Mouse (Mus musculus): ENCODE data around the gene Mtf2. TPM values are rescaled to one million over a fixed set of nuclear protein-coding genes. Genes with fewer than 3 reads are reported as not detected.
"Not testable (repeated sequence)": the region's sequence is repeated elsewhere in the genome, so short reads cannot be mapped to it uniquely, and the experiment has no call there.

Mtf2 gene
- 10 to 100 TPM; 32.2 to 39.2 TPM for total RNA-seq (2021)
- long read RNA-seq, experiment 1, full-length matches to known transcripts, result 5 of 14 reads
- long read RNA-seq, experiment 1, partial matches to known transcripts, result 0 of 14 reads
- long read RNA-seq, experiment 1, other reads (novel, unspliced or antisense), result 9 of 14 reads
- long read RNA-seq, experiment 2, full-length matches to known transcripts, result 7 of 16 reads
- long read RNA-seq, experiment 2, partial matches to known transcripts, result 0 of 16 reads
- long read RNA-seq, experiment 2, other reads (novel, unspliced or antisense), result 9 of 16 reads

DNA sequence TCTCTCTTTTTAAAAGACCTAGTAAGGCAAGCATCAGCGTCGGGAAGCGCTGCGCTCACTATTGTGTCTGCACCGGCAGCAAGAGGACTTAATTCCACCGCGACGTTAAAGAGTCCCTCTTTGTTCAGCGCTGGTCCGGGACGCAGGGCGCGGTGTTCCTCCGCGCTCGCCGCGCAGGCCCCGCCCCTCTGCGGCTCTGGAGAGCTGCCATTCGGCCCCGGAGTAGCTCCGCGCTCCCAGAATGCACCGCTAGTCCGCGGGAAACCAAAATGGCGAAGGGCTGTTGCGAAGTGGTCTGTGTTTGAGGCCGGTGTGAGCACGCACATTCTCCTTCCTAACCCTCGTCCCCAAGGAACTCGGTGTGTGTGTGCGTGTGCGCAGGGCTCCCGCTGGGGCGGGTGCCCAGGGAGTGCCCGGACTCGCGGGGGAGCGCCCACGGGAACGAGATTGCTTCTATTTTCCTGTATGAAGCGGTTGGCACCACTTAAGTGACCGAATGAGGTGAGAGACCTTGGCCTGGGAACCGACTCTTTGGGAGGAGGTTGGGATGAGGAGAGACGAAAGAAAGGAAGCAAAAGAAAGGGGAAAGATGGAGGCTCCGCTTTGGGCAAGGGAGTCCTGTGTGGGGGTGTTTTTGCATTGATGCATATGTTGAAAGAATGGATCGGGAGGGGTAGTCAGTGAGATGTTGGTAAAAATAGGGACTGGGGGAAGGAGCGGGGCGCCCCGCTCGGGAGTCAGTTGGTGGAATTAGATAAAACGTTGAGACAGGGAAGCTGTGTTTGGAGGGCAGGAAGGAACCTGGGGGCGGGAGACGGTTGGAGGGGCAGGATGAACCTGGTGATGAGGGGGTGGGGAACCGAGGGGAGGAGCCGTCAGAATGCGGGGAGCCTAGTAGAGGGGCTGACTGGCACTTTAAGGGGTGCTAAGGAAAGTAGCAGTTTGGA is at the start of gene Mtf2:
Mtf2 (plus strand) TSS at position 210 of the 947 bp plus-strand sequence.
- DNase-seq (ENCODE audit: low spot score in 2 of 2), result peak; percentile 92 to 97

DNA sequence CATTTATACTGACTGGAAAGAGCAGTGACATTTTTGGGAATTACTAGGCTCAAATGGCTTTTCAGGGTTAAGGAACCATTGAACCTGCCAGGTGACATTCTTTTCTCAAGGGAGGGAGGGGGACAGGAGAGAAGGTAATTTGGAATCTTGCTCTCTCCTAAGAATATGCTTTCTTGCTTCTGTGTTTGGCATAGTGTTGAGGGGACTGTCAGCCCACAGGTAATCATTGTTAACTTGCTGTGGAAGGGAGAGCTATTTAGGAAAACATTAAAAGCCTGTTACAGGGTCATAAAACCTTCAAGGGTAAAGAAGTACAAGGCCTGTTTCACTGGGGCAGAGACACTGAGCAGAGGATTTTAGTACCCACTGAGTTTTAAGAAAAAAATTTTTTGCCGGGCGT is 48.2 kb upstream of the Mtf2 start:
- DNase-seq (ENCODE audit: low spot score in 2 of 2), result no peak

GRCm38 (mm10) chr5:108019367-108019766 is 46.1 kb upstream of the Mtf2 start:
- no peak for DNase-seq (ENCODE audit: low spot score in 2 of 2)

- DNase-seq (ENCODE audit: low spot score in 2 of 2), result no peak
Measured at GRCm38 (mm10) chr5:108021346-108021745, 44.1 kb upstream of the Mtf2 start.

DNA sequence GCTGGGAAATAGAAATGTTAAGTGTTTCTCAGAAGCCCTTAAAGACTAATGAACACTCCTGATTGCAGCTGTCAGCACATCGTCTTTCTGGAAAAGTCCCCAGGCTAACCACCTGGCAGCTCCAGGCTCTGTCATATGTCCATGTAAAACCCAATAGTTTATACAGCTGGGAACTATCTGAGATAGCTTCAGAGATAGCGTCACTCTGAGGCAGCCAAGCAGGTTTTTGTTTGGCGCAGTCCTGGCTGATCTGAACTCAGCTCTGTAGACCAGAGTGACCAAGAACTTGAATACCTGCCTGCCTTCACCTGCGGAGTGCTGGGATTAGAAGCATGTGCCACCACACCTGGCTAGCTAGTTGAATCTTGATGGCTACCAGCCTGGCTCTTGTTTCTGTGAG is 37.2 kb upstream of the Mtf2 start:
- no peak for DNase-seq (ENCODE audit: low spot score in 2 of 2)

GRCm38 (mm10) chr5:108028797-108029536 is 36.5 kb upstream of the Mtf2 start:
- not testable (repeated sequence) for DNase-seq (ENCODE audit: low spot score in 2 of 2)

DNA sequence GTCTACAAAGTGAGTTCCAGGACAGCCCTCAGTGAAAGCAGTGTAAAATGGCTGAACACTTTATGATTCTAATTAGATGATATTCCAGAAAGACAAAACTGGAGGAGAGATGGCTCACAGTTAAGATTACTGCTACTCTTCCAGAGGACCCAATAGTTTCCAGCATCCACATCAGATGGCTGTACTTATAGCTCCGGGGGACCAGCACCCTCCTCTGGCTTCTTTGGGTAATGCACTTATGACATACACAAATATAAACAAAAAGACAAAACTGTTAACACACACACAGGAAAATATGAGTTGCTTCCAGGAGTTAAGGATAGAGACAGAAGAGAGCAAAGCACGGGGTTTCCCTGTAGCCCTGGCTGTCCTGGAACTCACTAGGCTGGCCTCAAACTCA is 35.5 kb upstream of the Mtf2 start:
- no peak for DNase-seq (ENCODE audit: low spot score in 2 of 2)

GRCm38 (mm10) chr5:108031267-108031666 is 34.2 kb upstream of the Mtf2 start:
- no peak for DNase-seq (ENCODE audit: low spot score in 2 of 2)

GRCm38 (mm10) chr5:108034194-108034593 is 31.3 kb upstream of the Mtf2 start:
- DNase-seq (ENCODE audit: low spot score in 2 of 2), result no peak

GRCm38 (mm10) chr5:108035523-108035922 is 30.0 kb upstream of the Mtf2 start:
- no peak for DNase-seq (ENCODE audit: low spot score in 2 of 2)

DNA sequence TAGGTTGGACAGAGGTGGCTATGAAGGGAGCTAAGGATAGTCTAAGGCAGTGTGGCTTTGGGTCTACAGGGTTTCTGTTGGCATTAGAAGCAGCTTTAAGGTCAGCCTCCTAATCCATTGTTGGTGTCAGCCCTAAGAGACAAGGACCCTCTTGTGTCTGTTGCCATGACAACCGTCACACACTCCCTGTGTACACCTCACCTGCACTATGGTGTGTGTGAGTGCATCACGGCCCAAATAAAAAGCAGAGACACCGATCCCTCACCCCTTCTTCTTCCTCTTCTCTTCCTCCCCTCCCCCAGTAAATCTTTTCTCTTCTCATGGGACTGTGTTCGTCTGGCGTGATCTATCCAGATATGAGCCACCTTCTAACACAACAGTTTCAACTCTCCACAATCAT is 23.4 kb upstream of the Mtf2 start:
- no peak for DNase-seq (ENCODE audit: low spot score in 2 of 2)

DNA sequence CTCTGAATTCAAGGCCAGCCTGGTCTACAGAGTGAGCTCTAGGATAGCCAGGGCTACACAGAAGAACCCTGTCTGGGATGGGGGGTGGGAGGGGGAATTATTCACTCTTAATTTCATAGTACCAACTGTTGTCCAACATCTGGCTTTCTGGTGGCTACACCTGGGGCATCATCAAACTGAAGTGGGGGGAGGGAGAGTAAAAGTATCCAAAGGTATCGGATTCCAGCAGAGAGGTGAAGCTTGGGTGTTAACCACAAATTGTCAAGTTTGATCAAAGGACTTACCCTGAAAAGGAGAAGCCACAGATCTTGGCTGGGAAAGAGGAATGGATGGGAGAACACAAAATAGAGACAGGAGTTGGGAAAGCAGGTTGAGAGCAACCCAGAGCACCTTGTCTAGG is 21.6 kb upstream of the Mtf2 start:
- DNase-seq (ENCODE audit: low spot score in 2 of 2), result no peak

- no peak for DNase-seq (ENCODE audit: low spot score in 2 of 2)
Measured at GRCm38 (mm10) chr5:108049711-108050268, 15.7 kb upstream of the Mtf2 start.

DNA sequence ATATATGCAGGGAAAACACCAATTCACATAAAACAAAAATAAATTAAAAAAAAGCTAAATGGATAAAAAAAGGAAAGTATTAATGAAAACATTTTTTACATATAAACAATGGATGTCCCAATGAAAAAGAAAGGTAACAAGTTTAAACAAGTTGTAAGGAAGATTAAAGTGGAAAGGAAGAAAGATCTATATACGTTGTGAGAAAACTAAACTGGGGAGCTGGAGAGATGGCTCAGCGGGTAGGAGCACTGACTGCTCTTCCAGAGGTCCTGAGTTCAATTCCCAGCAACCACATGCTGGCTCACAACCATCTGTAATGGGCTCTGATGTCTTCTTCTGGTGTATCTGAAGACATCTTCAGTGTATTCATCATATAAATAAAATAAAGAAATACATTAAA is 14.4 kb upstream of the Mtf2 start:
- no peak for DNase-seq (ENCODE audit: low spot score in 2 of 2)

DNA sequence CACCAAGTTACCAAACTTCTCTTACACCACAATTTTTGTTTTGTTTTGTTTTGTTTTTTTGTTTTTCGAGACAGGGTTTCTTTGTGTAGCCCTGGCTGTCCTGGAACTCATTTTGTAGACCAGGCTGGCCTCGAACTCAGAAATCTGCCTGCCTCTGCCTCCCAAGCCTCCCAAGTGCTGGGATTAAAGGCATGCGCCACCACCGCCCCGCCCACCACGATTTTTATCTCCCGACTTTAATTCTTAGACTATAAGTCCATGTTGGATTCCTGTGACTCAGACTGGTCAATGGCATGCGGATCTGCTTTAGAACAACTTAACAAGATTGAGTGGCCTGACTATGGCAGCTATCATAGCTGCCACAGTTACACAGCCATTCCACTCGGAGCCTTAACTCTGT is 13.7 kb upstream of the Mtf2 start:
- not testable (repeated sequence) for DNase-seq (ENCODE audit: low spot score in 2 of 2)

DNA sequence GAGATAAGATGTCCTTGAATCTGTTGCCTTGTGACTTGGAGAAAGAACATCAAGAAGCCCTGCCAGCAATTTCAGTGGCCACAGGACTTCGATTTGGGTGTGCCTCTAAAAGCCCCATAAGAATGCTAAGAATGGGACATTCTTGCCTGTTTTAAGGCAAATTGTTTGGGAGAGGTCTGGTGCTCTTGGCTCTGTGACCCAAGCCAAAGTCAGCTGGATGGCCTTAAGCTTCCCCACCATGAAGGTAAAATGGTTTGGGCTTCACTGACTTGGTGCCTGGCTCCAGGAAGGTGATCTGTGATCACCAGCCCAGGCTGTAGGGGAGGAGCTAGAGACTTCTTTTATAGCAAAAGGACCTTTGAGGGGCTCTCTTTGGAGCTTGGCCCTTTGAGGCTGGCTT is 13.3 kb upstream of the Mtf2 start:
- no peak for DNase-seq (ENCODE audit: low spot score in 2 of 2)

DNA sequence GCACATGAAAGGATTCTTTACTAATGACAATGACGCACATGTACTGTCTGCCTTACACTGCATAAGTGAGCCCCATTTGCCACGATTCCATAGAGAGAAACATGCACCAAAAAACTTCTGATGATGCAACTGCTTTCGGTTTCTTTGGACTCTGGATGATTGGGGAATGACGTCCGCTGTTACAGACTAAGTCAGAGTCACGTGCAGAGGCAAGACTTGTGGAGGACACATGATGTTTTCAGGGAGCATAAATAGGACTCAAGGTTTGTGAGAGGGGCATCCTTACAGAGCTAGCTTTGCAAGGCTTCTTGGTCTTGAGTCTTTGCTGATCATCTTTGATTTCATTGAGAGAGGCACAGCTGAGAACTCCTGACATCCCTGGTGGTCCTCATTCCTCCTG is 11.9 kb upstream of the Mtf2 start:
- DNase-seq (ENCODE audit: low spot score in 2 of 2), result no peak

GRCm38 (mm10) chr5:108060413-108060812 is 5.1 kb upstream of the Mtf2 start:
- no peak for DNase-seq (ENCODE audit: low spot score in 2 of 2)

DNA sequence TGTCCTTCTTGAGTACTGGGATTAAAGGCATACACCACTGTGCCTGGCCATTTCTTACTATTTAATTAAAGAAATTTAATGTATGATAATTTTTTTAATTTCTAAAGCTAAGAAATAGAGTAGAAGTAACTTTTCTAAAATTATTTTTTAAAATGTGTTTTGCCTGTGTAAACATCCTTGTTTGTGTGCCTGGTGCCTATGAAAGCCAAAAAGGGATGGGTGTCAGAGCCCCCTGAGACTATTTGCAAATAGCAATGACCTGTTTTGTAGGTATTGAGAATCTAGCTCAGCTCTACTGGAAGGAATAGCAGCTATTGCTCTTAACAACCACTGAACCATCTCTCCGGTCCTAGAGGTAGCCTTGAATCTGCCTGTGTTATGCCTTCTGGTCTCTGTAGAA is 6.8 kb downstream of the Mtf2 start:
- no peak for DNase-seq (ENCODE audit: low spot score in 2 of 2)

GRCm38 (mm10) chr5:108076241-108076640 is 10.8 kb downstream of the Mtf2 start:
- no peak for DNase-seq (ENCODE audit: low spot score in 2 of 2)

GRCm38 (mm10) chr5:108076833-108077540 is 11.5 kb downstream of the Mtf2 start:
- DNase-seq (ENCODE audit: low spot score in 2 of 2), result no peak

Data from gastrocnemius, postnatal 4 days (tissue).